Mouse (Mus musculus) hindbrain, embryonic 16.5 days (tissue): ENCODE measurements at regions not wholly inside any gene's neighbourhood (a gene's known extent, or its start where the extent isn't known, plus 50 kb on each side); places are given as distances from the start of the nearest gene placed in this dataset.

Experiments
- ATAC-seq: fragments of 200-750 bp; cut with Nextera tagmentation; 2 replicates; pipeline ENCODE4 v1.8.0; 2017; ENCODE audit warnings: moderate TSS enrichment, moderate library complexity
- H3K27ac ChIP-seq: fragments of 300-500 bp; sonication (generic); 2 replicates; pipeline ENCODE4 v1.5.1; 2014; ENCODE audit warnings: low read depth, mild to moderate bottlenecking, control low read depth, low read length, moderate library complexity
- H3K27me3 ChIP-seq: fragments of 300-500 bp; sonication (generic); replicated peaks from 2 replicates; pipeline ENCODE4 v1.6.1; 2014; ENCODE audit warnings: low read length; ENCODE audit not compliant: control insufficient read depth, insufficient read depth
- H3K36me3 ChIP-seq: fragments of 300-500 bp; sonication (generic); 2 replicates; pipeline ENCODE4 v1.6.1; 2014; ENCODE audit warnings: mild to moderate bottlenecking, low read length, moderate library complexity, mixed read lengths; ENCODE audit not compliant: control insufficient read depth, insufficient read depth
- H3K4me1 ChIP-seq: fragments of 300-500 bp; sonication (generic); 2 replicates; pipeline ENCODE4 v1.6.1; 2014; ENCODE audit warnings: low read depth, low read length; ENCODE audit not compliant: control insufficient read depth, insufficient read depth
- H3K4me2 ChIP-seq: fragments of 300-500 bp; sonication (generic); 2 replicates; pipeline ENCODE4 v1.6.1; 2014; ENCODE audit warnings: mild to moderate bottlenecking, low read length, control low read depth, moderate library complexity
- H3K4me3 ChIP-seq: fragments of 300-500 bp; sonication (generic); 2 replicates; pipeline ENCODE4 v1.5.1; 2014; ENCODE audit warnings: mild to moderate bottlenecking, low read length, control low read depth, moderate library complexity
- H3K9ac ChIP-seq: fragments of 300-500 bp; sonication (generic); 2 replicates; pipeline ENCODE4 v1.6.1; 2014; ENCODE audit warnings: low read depth, mild to moderate bottlenecking, control low read depth, low read length, moderate library complexity
- H3K9me3 ChIP-seq: fragments of 300-500 bp; sonication (generic); 2 replicates; pipeline ENCODE4 v1.6.1; 2014; ENCODE audit warnings: mild to moderate bottlenecking, low read length, moderate library complexity; ENCODE audit not compliant: control insufficient read depth
- WGBS: fragments of 180-500 bp; shearing (Covaris S2); extraction: QIAGEN DNeasy Blood & Tissue Kit; methylation state at CpG from one replicate; pipeline ENCODE4 v1.1.7; 2014; 5-methylcytosine and 5-hydroxymethylcytosine counted together

- 89% methylated on average over 3 of the region's 3 CpGs for WGBS
- H3K27ac ChIP-seq: no peak overlapping the region
- no peaks in the 10 kb centered on the region for H3K9me3 ChIP-seq
- no peaks in the 10 kb centered on the region for H3K36me3 ChIP-seq
- no peak for ATAC-seq
- H3K4me1 ChIP-seq: no peaks in the 10 kb centered on the region
- H3K9ac ChIP-seq: no peak overlapping the region
- no peak overlapping the region for H3K4me3 ChIP-seq
- no peaks in the 10 kb centered on the region for H3K27me3 ChIP-seq
- H3K4me2 ChIP-seq: no peak overlapping the region
Observed at GRCm38 (mm10) chr2:133667055-133667395, 115.1 kb downstream of the Bmp2 start.

- no peak overlapping the region for H3K4me3 ChIP-seq
- H3K36me3 ChIP-seq: no peaks in the 10 kb centered on the region
- peak; percentile 90 for ATAC-seq
- no peaks in the 10 kb centered on the region for H3K4me1 ChIP-seq
- H3K9ac ChIP-seq: no peak overlapping the region
- H3K27ac ChIP-seq: no peak overlapping the region
- no peak overlapping the region for H3K4me2 ChIP-seq
- no peaks in the 10 kb centered on the region for H3K27me3 ChIP-seq
- no peaks in the 10 kb centered on the region for H3K9me3 ChIP-seq
- 58% methylated on average over 2 of the region's 2 CpGs for WGBS
Observed at GRCm38 (mm10) chr2:133669821-133670220, 117.9 kb downstream of the Bmp2 start.

GRCm38 (mm10) chr2:133671528-133671927 is 119.6 kb downstream of the Bmp2 start:
- no peaks in the 10 kb centered on the region for H3K27me3 ChIP-seq
- H3K27ac ChIP-seq: no peak overlapping the region
- no peaks in the 10 kb centered on the region for H3K9me3 ChIP-seq
- no peaks in the 10 kb centered on the region for H3K36me3 ChIP-seq
- no peak overlapping the region for H3K4me2 ChIP-seq
- no peaks in the 10 kb centered on the region for H3K4me1 ChIP-seq
- H3K4me3 ChIP-seq: no peak overlapping the region
- ATAC-seq: no peak
- WGBS: 87% methylated on average over 4 of the region's 4 CpGs
- H3K9ac ChIP-seq: no peak overlapping the region

- H3K4me3 ChIP-seq: no peak overlapping the region
- no peak overlapping the region for H3K27ac ChIP-seq
- ATAC-seq: no peak
- H3K27me3 ChIP-seq: no peaks in the 10 kb centered on the region
- no peaks in the 10 kb centered on the region for H3K9me3 ChIP-seq
- no peaks in the 10 kb centered on the region for H3K36me3 ChIP-seq
- no peak overlapping the region for H3K9ac ChIP-seq
- H3K4me2 ChIP-seq: no peak overlapping the region
- no peaks in the 10 kb centered on the region for H3K4me1 ChIP-seq
Observed at GRCm38 (mm10) chr2:133684367-133684766, 132.4 kb downstream of the Bmp2 start.

- 93% methylated on average over 7 of the region's 7 CpGs for WGBS
- H3K9me3 ChIP-seq: no peaks in the 10 kb centered on the region
- H3K36me3 ChIP-seq: no peaks in the 10 kb centered on the region
- no peak overlapping the region for H3K9ac ChIP-seq
- no peak overlapping the region for H3K27ac ChIP-seq
- no peak overlapping the region for H3K4me3 ChIP-seq
- H3K27me3 ChIP-seq: no peaks in the 10 kb centered on the region
- no peaks in the 10 kb centered on the region for H3K4me1 ChIP-seq
- H3K4me2 ChIP-seq: no peak overlapping the region
- no peak for ATAC-seq
Observed at GRCm38 (mm10) chr2:133688121-133688787, 136.3 kb downstream of the Bmp2 start.

- no peak overlapping the region for H3K9ac ChIP-seq
- no peak overlapping the region for H3K27ac ChIP-seq
- ATAC-seq: no peak
- no peaks in the 10 kb centered on the region for H3K36me3 ChIP-seq
- no peaks in the 10 kb centered on the region for H3K4me1 ChIP-seq
- no peaks in the 10 kb centered on the region for H3K9me3 ChIP-seq
- 90% methylated on average over 3 of the region's 3 CpGs for WGBS
- no peak overlapping the region for H3K4me3 ChIP-seq
- no peak overlapping the region for H3K4me2 ChIP-seq
- no peaks in the 10 kb centered on the region for H3K27me3 ChIP-seq
Observed at GRCm38 (mm10) chr2:133688788-133689155, 136.8 kb downstream of the Bmp2 start.

GRCm38 (mm10) chr2:133708735-133709584 is 157.0 kb downstream of the Bmp2 start:
- Histone ChIP-seq H3K27ac (no peak overlapping the region), H3K4me1 (no peaks in the 10 kb centered on the region), H3K4me2 (no peak overlapping the region), H3K27me3 (no peaks in the 10 kb centered on the region; the same call in 1 of the 2 replicates), H3K4me3 (no peak overlapping the region), H3K9ac (no peak overlapping the region), H3K36me3 (no peaks in the 10 kb centered on the region), H3K9me3 (no peaks in the 10 kb centered on the region)
- peak; percentile 86 for ATAC-seq
- WGBS: 31% methylated on average over 8 of the region's 8 CpGs

GRCm38 (mm10) chr2:133716243-133716642 is 164.3 kb downstream of the Bmp2 start:
- peaks cover 2% of the 10 kb centered on the region; the same call in 1 of the 2 replicates for H3K27me3 ChIP-seq
- H3K4me2 ChIP-seq: no peak overlapping the region
- no peaks in the 10 kb centered on the region for H3K4me1 ChIP-seq
- ATAC-seq: no peak
- H3K27ac ChIP-seq: no peak overlapping the region
- H3K4me3 ChIP-seq: no peak overlapping the region
- no peaks in the 10 kb centered on the region for H3K36me3 ChIP-seq
- 70% methylated on average over 5 of the region's 5 CpGs for WGBS
- no peaks in the 10 kb centered on the region for H3K9me3 ChIP-seq
- H3K9ac ChIP-seq: no peak overlapping the region

- ATAC-seq: no peak
- no peak overlapping the region for H3K27ac ChIP-seq
- WGBS: 75% methylated on average over 2 of the region's 2 CpGs
Observed at GRCm38 (mm10) chr2:133717076-133717475, 165.1 kb downstream of the Bmp2 start.

More at GRCm38 (mm10) chr2:133717076-133717475, 165.1 kb downstream of the Bmp2 start:
- no peak overlapping the region for H3K9ac ChIP-seq
- no peaks in the 10 kb centered on the region for H3K36me3 ChIP-seq
- H3K4me1 ChIP-seq: no peaks in the 10 kb centered on the region
- H3K9me3 ChIP-seq: no peaks in the 10 kb centered on the region
- H3K27me3 ChIP-seq: peaks cover 2% of the 10 kb centered on the region; the same call in 1 of the 2 replicates
- no peak overlapping the region for H3K4me2 ChIP-seq
- H3K4me3 ChIP-seq: no peak overlapping the region
